Mouse (Mus musculus) midbrain, embryonic 12.5 days (tissue): ENCODE measurements at regions not wholly inside any gene's neighbourhood (a gene's known extent, or its start where the extent isn't known, plus 50 kb on each side); places are given as distances from the start of the nearest gene placed in this dataset.

Source experiments
- ATAC-seq: fragments of 200-750 bp; cut with Nextera tagmentation; 2 replicates; pipeline ENCODE4 v1.8.0; 2017; ENCODE audit warnings: low read depth, moderate TSS enrichment, moderate library complexity; ENCODE audit not compliant: low FRiP score
- H3K27ac ChIP-seq: fragments of 300-500 bp; sonication (generic); replicated peaks from 2 replicates; pipeline ENCODE4 v1.5.1; 2016; ENCODE audit warnings: mild to moderate bottlenecking
- H3K27me3 ChIP-seq: fragments of 300-500 bp; sonication (generic); 2 replicates; pipeline ENCODE4 v1.6.1; 2016; ENCODE audit warnings: mild to moderate bottlenecking
- H3K36me3 ChIP-seq: fragments of 300-500 bp; sonication (generic); 2 replicates; pipeline ENCODE4 v1.6.1; 2016
- H3K4me1 ChIP-seq: fragments of 300-500 bp; sonication (generic); 2 replicates; pipeline ENCODE4 v1.6.1; 2016
- H3K4me2 ChIP-seq: fragments of 300-500 bp; sonication (generic); replicated peaks from 2 replicates; pipeline ENCODE4 v1.6.1; 2016; ENCODE audit warnings: mild to moderate bottlenecking, moderate library complexity
- H3K4me3 ChIP-seq: fragments of 300-500 bp; sonication (generic); 2 replicates; pipeline ENCODE4 v1.5.1; 2016; ENCODE audit warnings: mild to moderate bottlenecking
- H3K9ac ChIP-seq: fragments of 300-500 bp; sonication (generic); replicated peaks from 2 replicates; pipeline ENCODE4 v1.6.1; 2016; ENCODE audit warnings: mild to moderate bottlenecking, moderate library complexity
- H3K9me3 ChIP-seq: fragments of 300-500 bp; sonication (generic); 2 replicates; pipeline ENCODE4 v1.6.1; 2016; ENCODE audit warnings: mild to moderate bottlenecking
- WGBS: fragments of 180-500 bp; shearing (Covaris S2); methylation state at CpG from one replicate; pipeline ENCODE4 v1.1.7; 2016; 5-methylcytosine and 5-hydroxymethylcytosine counted together

DNA sequence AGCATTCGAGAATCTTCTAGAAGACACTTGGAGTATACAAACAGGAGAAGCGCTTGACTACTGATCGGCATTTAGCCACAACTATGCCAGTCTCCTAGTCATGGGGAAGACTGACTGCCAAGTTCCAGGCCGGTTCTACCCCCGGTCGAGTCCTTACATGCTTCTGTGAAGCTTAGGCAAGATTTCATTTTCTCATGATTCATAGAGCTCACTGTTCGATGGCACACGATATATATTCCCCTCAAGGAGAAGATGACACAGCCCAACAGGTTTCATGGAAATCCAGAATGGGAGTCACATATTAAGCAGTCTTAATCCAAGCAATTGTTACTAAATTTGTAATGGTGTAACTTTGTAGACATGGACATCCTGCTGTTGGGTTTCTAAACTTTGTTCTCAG, 177.8 kb downstream of the Slc38a4 start:
- Histone ChIP-seq H3K9me3 (no peaks in the 10 kb centered on the region), H3K27me3 (no peaks in the 10 kb centered on the region), H3K9ac (no peak overlapping the region), H3K4me1 (no peaks in the 10 kb centered on the region), H3K4me3 (no peak overlapping the region), H3K36me3 (no peaks in the 10 kb centered on the region), H3K27ac (no peak overlapping the region), H3K4me2 (no peak overlapping the region)
- no peak for ATAC-seq
- 95% methylated on average over 8 of the region's 8 CpGs for WGBS

GRCm38 (mm10) chr15:96877271-96877670, 177.7 kb upstream of the Slc38a2 start:
- no peak overlapping the region for H3K4me2 ChIP-seq

GRCm38 (mm10) chr15:96874145-96874544, 174.6 kb upstream of the Slc38a2 start:
- Histone ChIP-seq H3K9me3 (no peaks in the 10 kb centered on the region), H3K9ac (no peak overlapping the region), H3K4me3 (no peak overlapping the region), H3K27me3 (no peaks in the 10 kb centered on the region), H3K36me3 (no peaks in the 10 kb centered on the region), H3K4me2 (no peak overlapping the region), H3K27ac (no peak overlapping the region), H3K4me1 (no peaks in the 10 kb centered on the region)
- ATAC-seq, result no peak
- 74% methylated on average over 8 of the region's 8 CpGs for WGBS

More at GRCm38 (mm10) chr15:96877271-96877670, 177.7 kb upstream of the Slc38a2 start:
- no peak for ATAC-seq
- Histone ChIP-seq H3K27me3 (no peaks in the 10 kb centered on the region), H3K4me3 (no peak overlapping the region), H3K27ac (no peak overlapping the region), H3K4me1 (no peaks in the 10 kb centered on the region), H3K9ac (no peak overlapping the region), H3K36me3 (no peaks in the 10 kb centered on the region), H3K9me3 (no peaks in the 10 kb centered on the region)
- 85% methylated on average over 9 of the region's 9 CpGs for WGBS

DNA sequence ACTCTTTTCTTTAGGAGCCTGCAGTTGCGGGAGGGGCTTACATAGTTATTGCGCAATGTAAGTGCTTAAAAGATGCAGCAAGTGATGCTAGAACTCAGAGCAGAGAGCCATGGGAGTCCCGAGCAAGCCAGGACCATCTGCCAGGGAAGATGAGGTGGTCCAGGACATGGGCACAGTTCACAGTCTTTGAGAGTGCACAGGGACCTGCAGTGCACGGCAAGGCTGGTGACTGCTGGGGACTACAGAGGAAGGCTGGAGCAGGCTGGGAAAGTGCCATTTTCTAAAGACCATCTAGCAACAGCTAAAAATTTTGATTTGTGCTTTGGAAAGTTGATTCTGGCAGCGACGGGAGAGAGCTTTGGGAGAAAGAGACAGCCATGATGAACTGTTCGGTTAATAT, 174.0 kb upstream of the Slc38a2 start:
- no peak for ATAC-seq
- H3K4me1 ChIP-seq, result no peaks in the 10 kb centered on the region

DNA sequence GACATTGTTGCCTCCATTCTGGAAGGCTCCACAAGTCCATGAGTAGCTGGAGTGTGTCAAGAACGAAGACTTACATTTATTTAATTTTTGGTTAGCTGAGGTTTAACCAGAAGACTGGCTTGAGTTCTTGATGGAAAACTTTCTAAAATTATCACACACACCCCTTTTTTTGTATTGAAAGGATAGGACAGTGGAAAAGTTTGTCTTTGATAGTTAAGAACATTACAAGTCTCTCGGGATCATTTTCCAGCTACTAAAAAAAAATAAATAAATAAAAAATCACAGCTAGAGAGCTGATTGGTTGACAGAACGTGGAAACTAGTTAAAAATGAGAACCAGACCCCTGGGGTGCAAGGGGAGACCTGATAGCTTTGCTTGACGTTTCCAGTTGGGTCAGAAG, 173.6 kb upstream of the Slc38a2 start:
- H3K36me3 ChIP-seq, result no peaks in the 10 kb centered on the region
- no peaks in the 10 kb centered on the region for H3K4me1 ChIP-seq
- no peak for ATAC-seq
- H3K27ac ChIP-seq, result no peak overlapping the region
- no peaks in the 10 kb centered on the region for H3K27me3 ChIP-seq
- no peak overlapping the region for H3K4me3 ChIP-seq
- 63% methylated on average over 4 of the region's 4 CpGs for WGBS
- H3K4me2 ChIP-seq, result no peak overlapping the region
- no peaks in the 10 kb centered on the region for H3K9me3 ChIP-seq
- H3K9ac ChIP-seq, result no peak overlapping the region

More for the DNA sequence above, 174.0 kb upstream of the Slc38a2 start:
- Histone ChIP-seq H3K36me3 (no peaks in the 10 kb centered on the region), H3K4me2 (no peak overlapping the region), H3K27ac (no peak overlapping the region), H3K27me3 (no peaks in the 10 kb centered on the region), H3K9ac (no peak overlapping the region), H3K9me3 (no peaks in the 10 kb centered on the region), H3K4me3 (no peak overlapping the region)
- 92% methylated on average over 7 of the region's 7 CpGs for WGBS

DNA sequence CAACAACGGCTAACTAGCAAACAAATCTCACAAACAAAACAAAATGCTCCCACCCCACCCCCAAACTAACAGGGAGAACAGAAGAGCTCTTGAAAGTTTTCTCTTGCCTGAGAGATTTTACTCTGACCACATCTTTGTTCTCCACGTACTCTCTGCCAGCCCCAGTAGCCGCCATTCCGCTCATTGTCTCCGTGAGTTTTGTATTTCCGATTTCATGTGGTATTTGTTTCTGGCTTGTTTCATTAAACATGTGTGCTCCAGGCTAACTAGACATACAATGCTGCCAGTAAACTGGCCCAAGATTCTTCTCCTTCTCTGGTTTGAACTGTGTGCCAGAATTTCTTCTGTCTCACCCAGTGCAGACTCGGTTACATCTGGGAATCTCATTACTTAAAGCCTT, 168.2 kb upstream of the Slc38a2 start:
- Histone ChIP-seq H3K4me2 (no peak overlapping the region), H3K27me3 (no peaks in the 10 kb centered on the region), H3K4me1 (no peaks in the 10 kb centered on the region), H3K9me3 (no peaks in the 10 kb centered on the region), H3K4me3 (no peak overlapping the region), H3K36me3 (no peaks in the 10 kb centered on the region), H3K27ac (no peak overlapping the region), H3K9ac (no peak overlapping the region)
- no peak for ATAC-seq
- 88% methylated on average over 7 of the region's 7 CpGs for WGBS

GRCm38 (mm10) chr15:96865932-96866331, 166.4 kb upstream of the Slc38a2 start:
- Histone ChIP-seq H3K4me2 (no peak overlapping the region), H3K27me3 (no peaks in the 10 kb centered on the region), H3K27ac (no peak overlapping the region), H3K36me3 (no peaks in the 10 kb centered on the region), H3K4me3 (no peak overlapping the region), H3K4me1 (no peaks in the 10 kb centered on the region), H3K9ac (no peak overlapping the region), H3K9me3 (no peaks in the 10 kb centered on the region)
- 93% methylated on average over 7 of the region's 7 CpGs for WGBS
- ATAC-seq, result no peak

GRCm38 (mm10) chr15:96857709-96858108, 158.2 kb upstream of the Slc38a2 start:
- no peak for ATAC-seq
- 77% methylated on average over 3 of the region's 3 CpGs for WGBS
- Histone ChIP-seq H3K27ac (no peak overlapping the region), H3K4me3 (no peak overlapping the region), H3K9ac (no peak overlapping the region), H3K9me3 (no peaks in the 10 kb centered on the region), H3K4me2 (no peak overlapping the region), H3K36me3 (no peaks in the 10 kb centered on the region), H3K27me3 (no peaks in the 10 kb centered on the region), H3K4me1 (no peaks in the 10 kb centered on the region)

GRCm38 (mm10) chr15:96851970-96852768, 152.6 kb upstream of the Slc38a2 start:
- Histone ChIP-seq H3K4me3 (no peak overlapping the region), H3K27me3 (no peaks in the 10 kb centered on the region), H3K9me3 (no peaks in the 10 kb centered on the region), H3K4me1 (no peaks in the 10 kb centered on the region), H3K27ac (no peak overlapping the region), H3K9ac (no peak overlapping the region), H3K4me2 (no peak overlapping the region), H3K36me3 (no peaks in the 10 kb centered on the region)
- 87% methylated on average over 21 of the region's 21 CpGs for WGBS
- ATAC-seq, result no peak

- Histone ChIP-seq H3K4me3 (no peak overlapping the region), H3K4me2 (no peak overlapping the region), H3K36me3 (no peaks in the 10 kb centered on the region), H3K27me3 (no peaks in the 10 kb centered on the region), H3K9me3 (no peaks in the 10 kb centered on the region), H3K27ac (no peak overlapping the region), H3K4me1 (no peaks in the 10 kb centered on the region), H3K9ac (no peak overlapping the region)
- no peak for ATAC-seq
- 75% methylated on average over 2 of the region's 2 CpGs for WGBS
These were observed 148.6 kb upstream of the Slc38a2 start for GRCm38 (mm10) chr15:96848150-96848549.

DNA sequence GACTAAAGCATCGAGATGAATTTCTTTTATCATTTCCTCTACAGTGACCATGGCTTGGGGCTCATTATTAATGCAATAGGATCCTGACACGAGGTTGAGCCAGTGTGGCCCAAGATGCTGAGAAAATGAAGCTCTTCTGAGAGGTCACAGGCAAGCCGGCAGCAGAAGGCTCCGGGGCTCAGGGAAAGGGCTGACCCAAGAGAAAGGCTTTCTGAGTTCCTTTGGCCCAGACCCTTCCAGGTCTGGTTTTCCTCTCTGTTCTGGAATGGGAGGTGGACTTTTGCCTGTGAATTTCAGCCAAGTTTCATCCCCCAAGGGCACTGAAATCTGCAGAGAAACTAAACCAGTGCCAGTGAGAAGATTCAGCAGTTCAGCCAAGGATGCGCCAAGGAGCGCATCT, 145.7 kb upstream of the Slc38a2 start:
- no peaks in the 10 kb centered on the region for H3K36me3 ChIP-seq
- H3K27me3 ChIP-seq, result no peaks in the 10 kb centered on the region
- 88% methylated on average over 6 of the region's 6 CpGs for whole genome bisulfite sequencing
- ATAC-seq, result no peak
- H3K4me2 ChIP-seq, result no peak overlapping the region
- no peak overlapping the region for H3K27ac ChIP-seq
- no peak overlapping the region for H3K4me3 ChIP-seq
- no peak overlapping the region for H3K9ac ChIP-seq
- no peaks in the 10 kb centered on the region for H3K4me1 ChIP-seq
- no peaks in the 10 kb centered on the region for H3K9me3 ChIP-seq

- ATAC-seq, result no peak
- H3K4me3 ChIP-seq, result no peak overlapping the region
- H3K36me3 ChIP-seq, result no peaks in the 10 kb centered on the region
- 88% methylated on average over 4 of the region's 4 CpGs for WGBS
- H3K9me3 ChIP-seq, result no peaks in the 10 kb centered on the region
- no peak overlapping the region for H3K27ac ChIP-seq
- no peak overlapping the region for H3K9ac ChIP-seq
- H3K4me2 ChIP-seq, result no peak overlapping the region
- no peaks in the 10 kb centered on the region for H3K4me1 ChIP-seq
- no peaks in the 10 kb centered on the region for H3K27me3 ChIP-seq
These were observed 144.8 kb upstream of the Slc38a2 start for GRCm38 (mm10) chr15:96844290-96844689.

DNA sequence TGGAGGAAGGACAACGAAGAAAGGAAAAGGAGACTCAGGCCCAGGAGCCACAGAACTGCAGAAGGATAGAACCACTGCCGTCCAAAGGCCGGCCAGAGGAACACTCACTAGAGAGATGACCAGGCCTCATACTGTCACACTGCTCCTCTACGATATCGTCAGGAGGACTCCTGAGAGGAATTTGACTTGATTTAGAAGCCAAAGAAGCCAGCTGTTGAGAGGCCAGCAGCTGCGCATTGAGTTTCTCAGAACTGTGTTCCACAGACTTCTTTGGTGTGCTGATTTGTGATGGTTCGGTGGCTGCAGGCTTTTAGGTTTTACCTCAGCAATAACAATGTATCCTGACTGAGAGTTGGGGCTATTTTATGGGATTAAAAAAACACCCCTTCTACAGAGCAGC, 144.1 kb upstream of the Slc38a2 start:
- Histone ChIP-seq H3K4me1 (no peaks in the 10 kb centered on the region), H3K4me2 (no peak overlapping the region)
- no peak for ATAC-seq

More for the DNA sequence above, 144.1 kb upstream of the Slc38a2 start:
- Histone ChIP-seq H3K27me3 (no peaks in the 10 kb centered on the region), H3K36me3 (no peaks in the 10 kb centered on the region), H3K27ac (no peak overlapping the region), H3K4me3 (no peak overlapping the region), H3K9ac (no peak overlapping the region), H3K9me3 (no peaks in the 10 kb centered on the region)
- 88% methylated on average over 7 of the region's 7 CpGs for WGBS
